8 mouse cellular contexts compared by ENCODE assay signal in the genomic region with DNA sequence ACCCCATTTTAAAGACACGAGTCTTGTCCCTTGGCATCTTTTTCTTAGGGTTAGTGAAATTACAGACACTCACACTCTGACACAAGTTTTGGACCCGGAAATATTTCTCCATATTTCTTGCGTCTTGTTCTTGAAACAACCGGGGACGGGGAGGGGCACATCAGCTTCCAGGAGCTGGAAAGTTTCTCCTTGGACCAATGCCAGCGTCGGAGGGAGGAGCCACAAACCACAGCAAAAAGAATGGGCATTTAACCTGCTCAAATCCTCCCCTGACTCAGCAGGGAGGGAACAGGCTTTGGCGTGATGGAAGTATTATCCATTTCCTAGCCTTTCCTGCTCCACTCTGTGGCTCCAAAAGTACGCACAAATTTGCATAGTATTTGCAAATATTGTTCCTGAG. TPM values are rescaled to one million over a fixed set of nuclear protein-coding genes. Genes with fewer than 3 reads are reported as not detected.
A peak's percentile ranks its signal among the peaks of the same experiment; 100 is the strongest.
DNase-seq lines count a peak whose midpoint lies in the region; ATAC-seq lines count a peak whose summit lies in the region.

No protein-coding gene starts in this region.

- H3K36me3 ChIP-seq in forebrain, embryonic 14.5 days (ENCODE audit: control insufficient read depth, insufficient read depth, low read length): no peaks in the 10 kb centered on the region
- no peaks in the 10 kb centered on the region for H3K36me3 ChIP-seq in forebrain, embryonic 12.5 days (replicated peaks)
- no peaks in the 10 kb centered on the region for H3K36me3 ChIP-seq in liver, embryonic 11.5 days (ENCODE audit: control insufficient read depth, insufficient read depth, low read length)

- H3K4me1 ChIP-seq in forebrain, embryonic 14.5 days (ENCODE audit: control insufficient read depth, insufficient read depth, low read length): no peaks in the 10 kb centered on the region
- 0 out of 2 replicates have a peak, but pooled peaks cover 3% of the 10 kb centered on the region for H3K4me1 ChIP-seq in forebrain, embryonic 12.5 days
- peaks cover 12% of the 10 kb centered on the region; the same call in 1 of the 2 replicates for H3K4me1 ChIP-seq in liver, embryonic 11.5 days (replicated peaks; ENCODE audit: control insufficient read depth, insufficient read depth, low read length)

- H3K27me3 ChIP-seq in forebrain, embryonic 14.5 days (replicated peaks; ENCODE audit: control insufficient read depth, insufficient read depth, low read length): no peaks in the 10 kb centered on the region
- H3K27me3 ChIP-seq in forebrain, embryonic 12.5 days: no peaks in the 10 kb centered on the region
- H3K27me3 ChIP-seq in liver, embryonic 11.5 days (replicated peaks; ENCODE audit: control insufficient read depth, insufficient read depth, low read length): no peaks in the 10 kb centered on the region

- DNase-seq in forebrain, embryonic 14.5 days (ENCODE audit: low spot score): peak; percentile 27
- DNase-seq in urinary bladder, postnatal 14 days (ENCODE audit: low spot score): peak; percentile 64
- no peak for DNase-seq in urinary bladder, postnatal 10 days (ENCODE audit: low spot score)
- peak; percentile 28 for DNase-seq in liver, embryonic 11.5 days (ENCODE audit: low spot score)
- no peak for DNase-seq in layer of hippocampus, adult 11-12 months (ENCODE audit: low spot score)
- no peak for DNase-seq in cerebellum, adult 11-12 months

- H3K27ac ChIP-seq in forebrain, embryonic 14.5 days (ENCODE audit: low read depth, low read length): no peak overlapping the region
- H3K27ac ChIP-seq in forebrain, embryonic 12.5 days: no peak overlapping the region
- no peak overlapping the region for H3K27ac ChIP-seq in liver, embryonic 11.5 days (ENCODE audit: low read depth, low read length)

- ATAC-seq in forebrain, embryonic 14.5 days: no peak
- no peak for ATAC-seq in forebrain, embryonic 12.5 days (ENCODE audit: low FRiP score)
- no peak for ATAC-seq in liver, embryonic 11.5 days (replicated peaks; ENCODE audit: low FRiP score)
- no peak for ATAC-seq in frontal cortex, adult (ENCODE audit: low TSS enrichment)

- H3K4me2 ChIP-seq in forebrain, embryonic 14.5 days (ENCODE audit: low read length): no peak overlapping the region
- no peak overlapping the region for H3K4me2 ChIP-seq in forebrain, embryonic 12.5 days
- H3K4me2 ChIP-seq in liver, embryonic 11.5 days: no peak overlapping the region

- 33% methylated on average over 9 of the region's 9 CpGs for WGBS in forebrain, embryonic 14.5 days
- WGBS in forebrain, embryonic 12.5 days: 46% methylated on average over 9 of the region's 9 CpGs
- WGBS in liver, embryonic 11.5 days: 54% methylated on average over 9 of the region's 9 CpGs

- H3K9ac ChIP-seq in forebrain, embryonic 14.5 days (ENCODE audit: low read length): no peak overlapping the region
- H3K9ac ChIP-seq in forebrain, embryonic 12.5 days: no peak overlapping the region
- H3K9ac ChIP-seq in liver, embryonic 11.5 days (ENCODE audit: low read depth, low read length): no peak overlapping the region

- no peak overlapping the region for H3K4me3 ChIP-seq in forebrain, embryonic 14.5 days (ENCODE audit: low read depth, low read length)
- H3K4me3 ChIP-seq in forebrain, embryonic 12.5 days (replicated peaks): no peak overlapping the region
- no peak overlapping the region for H3K4me3 ChIP-seq in liver, embryonic 11.5 days (ENCODE audit: low read depth, low read length)

- no peaks in the 10 kb centered on the region for H3K9me3 ChIP-seq in forebrain, embryonic 14.5 days (replicated peaks; ENCODE audit: control insufficient read depth, low read length)
- no peaks in the 10 kb centered on the region for H3K9me3 ChIP-seq in forebrain, embryonic 12.5 days
- no peaks in the 10 kb centered on the region for H3K9me3 ChIP-seq in liver, embryonic 11.5 days (ENCODE audit: control insufficient read depth, low read length)

RNA-seq across cellular contexts. Expression of a gene that starts 19.5 kb away (rescaled TPM):
- polyA plus RNA-seq in forebrain, embryonic 14.5 days (2014; fragmentation: Nextera tagmentation; extraction: Ambion mirVana): 0.66 and 0.70 TPM in 2 replicates
- 1.3 and 1.9 TPM in 2 replicates for polyA plus RNA-seq in forebrain, embryonic 12.5 days (2016; fragmentation: Nextera tagmentation; extraction: Ambion mirVana)
- 15.8 and 20.8 TPM in 2 replicates for polyA plus RNA-seq in liver, embryonic 11.5 days (2014; fragmentation: Nextera tagmentation; extraction: Ambion mirVana)

Comparison
In these comparisons a context has a peak if more than half of its experiments do, and no peak if none do; other contexts are left out.
1. DNase-seq: peak in forebrain, embryonic 14.5 days (single experiment), urinary bladder, postnatal 14 days (single experiment) and liver, embryonic 11.5 days (single experiment); none in urinary bladder, postnatal 10 days (single experiment), layer of hippocampus, adult 11-12 months (single experiment) and cerebellum, adult 11-12 months (single experiment).